Mouse (Mus musculus): ENCODE measurements around the gene 2010111I01Rik. TPM values are rescaled to one million over a fixed set of nuclear protein-coding genes. Genes with fewer than 3 reads are reported as not detected.

2010111I01Rik gene
- polyA plus RNA-seq, 2 experiments = 10.7 to 13.6 TPM

DNA sequence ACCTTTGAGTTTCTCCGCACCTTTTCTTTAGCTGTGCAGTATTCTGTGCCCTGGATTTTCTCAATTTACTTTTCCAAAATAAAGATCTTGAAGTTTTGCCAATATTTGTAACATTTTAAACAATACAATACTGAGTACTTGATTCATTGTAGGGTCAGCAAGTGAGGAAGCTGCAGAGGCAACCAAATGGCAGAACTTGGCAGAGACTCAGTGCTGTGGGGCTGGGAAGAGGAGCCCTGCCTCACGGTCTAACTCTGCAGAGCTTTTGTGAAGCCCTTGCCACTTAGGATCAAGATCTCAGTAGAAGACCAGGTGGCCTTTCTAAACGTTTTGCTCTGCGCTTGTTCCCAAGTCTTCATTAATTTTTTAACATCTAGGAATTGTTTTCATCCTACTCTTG, 124.8 kb downstream of the 2010111I01Rik start:
- no peak overlapping the region for H3K27ac ChIP-seq
- H3K27me3 ChIP-seq (ENCODE audit: control insufficient read depth, insufficient read depth, low read length) = no peaks in the 10 kb centered on the region
- H3K4me2 ChIP-seq (ENCODE audit: low read depth) = no peak overlapping the region
- no peaks in the 10 kb centered on the region for H3K36me3 ChIP-seq (replicated peaks; ENCODE audit: control insufficient read depth, insufficient read depth, low read depth)
- H3K4me1 ChIP-seq (replicated peaks; ENCODE audit: control insufficient read depth in 2 of 2, insufficient read depth in 2 of 2, low read length in 1 of 2) = peaks cover 0 to 3% of the 10 kb centered on the region in 2 experiments; a peak in 1 of 4 replicates
- 63% methylated on average over 4 of the region's 4 CpGs for WGBS (ENCODE audit: insufficient replicate concordance)
- no peak overlapping the region for H3K4me3 ChIP-seq (ENCODE audit: insufficient read depth in 1 of 2, low read depth in 2 of 2, low read length in 2 of 2)
- ATAC-seq (ENCODE audit: insufficient read depth) = no peak
- TF ChIP-seq CTCF (IDR thresholded peaks at IDR 0.05; ENCODE audit: low read depth) (no peak), EP300 (IDR thresholded peaks at IDR 0.05; ENCODE audit: low read depth) (no peak)
- H3K9ac ChIP-seq (replicated peaks) = no peak overlapping the region
- DNase-seq (ENCODE audit: low read depth in 3 of 3, low spot score in 3 of 3) = no peak
- no peaks in the 10 kb centered on the region for H3K9me3 ChIP-seq (ENCODE audit: control insufficient read depth, low read length)

GRCm38 (mm10) chr13:63091246-63091645, 126.6 kb downstream of the 2010111I01Rik start:
- Histone ChIP-seq H3K9ac (replicated peaks) (no peak overlapping the region), H3K27ac (no peak overlapping the region), H3K4me2 (ENCODE audit: low read depth) (no peak overlapping the region), H3K9me3 (ENCODE audit: control insufficient read depth, low read length) (no peaks in the 10 kb centered on the region), H3K36me3 (replicated peaks; ENCODE audit: control insufficient read depth, insufficient read depth, low read depth) (no peaks in the 10 kb centered on the region), H3K4me3 (ENCODE audit: insufficient read depth in 1 of 2, low read depth in 2 of 2, low read length in 2 of 2) (no peak overlapping the region), H3K4me1 (replicated peaks; ENCODE audit: control insufficient read depth in 2 of 2, insufficient read depth in 2 of 2, low read length in 1 of 2) (peaks cover 0 to 8% of the 10 kb centered on the region in 2 experiments; a peak in 1 of 4 replicates), H3K27me3 (ENCODE audit: control insufficient read depth, insufficient read depth, low read length) (no peaks in the 10 kb centered on the region)
- TF ChIP-seq CTCF (IDR thresholded peaks at IDR 0.05; ENCODE audit: low read depth) (no peak), EP300 (IDR thresholded peaks at IDR 0.05; ENCODE audit: low read depth) (no peak)
- no peak for DNase-seq (ENCODE audit: low read depth in 3 of 3, low spot score in 3 of 3)
- no peak for ATAC-seq (ENCODE audit: insufficient read depth)
- WGBS (ENCODE audit: insufficient replicate concordance) = 54% methylated on average over 2 of the region's 2 CpGs

DNA sequence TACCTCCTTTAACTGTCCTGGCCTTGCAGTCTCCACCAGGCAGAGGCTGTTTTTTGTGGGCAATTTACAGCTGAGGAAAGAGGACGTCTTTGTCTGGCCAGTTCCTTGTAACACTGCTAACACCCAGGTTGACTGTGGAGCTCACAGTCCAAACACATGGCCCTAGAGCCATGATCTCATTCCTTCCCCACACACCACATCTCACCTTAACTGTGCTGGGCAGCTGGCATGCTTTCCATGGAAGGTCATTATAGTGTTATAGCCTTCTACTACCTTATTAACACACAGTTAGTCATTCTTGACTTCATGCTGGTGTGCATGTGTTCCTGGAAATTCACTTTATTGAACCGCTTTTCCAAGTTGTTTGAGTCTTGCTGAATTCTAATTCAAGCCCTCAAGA, 127.6 kb downstream of the 2010111I01Rik start:
- DNase-seq (ENCODE audit: low read depth in 3 of 3, low spot score in 3 of 3) = no peak
- Histone ChIP-seq H3K36me3 (replicated peaks; ENCODE audit: control insufficient read depth, insufficient read depth, low read depth) (no peaks in the 10 kb centered on the region), H3K27me3 (ENCODE audit: control insufficient read depth, insufficient read depth, low read length) (no peaks in the 10 kb centered on the region), H3K9me3 (ENCODE audit: control insufficient read depth, low read length) (no peaks in the 10 kb centered on the region), H3K4me3 (ENCODE audit: insufficient read depth in 1 of 2, low read depth in 2 of 2, low read length in 2 of 2) (no peak overlapping the region), H3K4me1 (replicated peaks; ENCODE audit: control insufficient read depth in 2 of 2, insufficient read depth in 2 of 2, low read length in 1 of 2) (peaks cover 0 to 9% of the 10 kb centered on the region in 2 experiments; a peak in 1 of 4 replicates), H3K4me2 (ENCODE audit: low read depth) (no peak overlapping the region), H3K27ac (no peak overlapping the region), H3K9ac (replicated peaks) (no peak overlapping the region)
- no peak for ATAC-seq (ENCODE audit: insufficient read depth)
- WGBS (ENCODE audit: insufficient replicate concordance) = 52% methylated on average over 2 of the region's 2 CpGs
- TF ChIP-seq CTCF (IDR thresholded peaks at IDR 0.05; ENCODE audit: low read depth) (no peak), EP300 (IDR thresholded peaks at IDR 0.05; ENCODE audit: low read depth) (no peak)

DNA sequence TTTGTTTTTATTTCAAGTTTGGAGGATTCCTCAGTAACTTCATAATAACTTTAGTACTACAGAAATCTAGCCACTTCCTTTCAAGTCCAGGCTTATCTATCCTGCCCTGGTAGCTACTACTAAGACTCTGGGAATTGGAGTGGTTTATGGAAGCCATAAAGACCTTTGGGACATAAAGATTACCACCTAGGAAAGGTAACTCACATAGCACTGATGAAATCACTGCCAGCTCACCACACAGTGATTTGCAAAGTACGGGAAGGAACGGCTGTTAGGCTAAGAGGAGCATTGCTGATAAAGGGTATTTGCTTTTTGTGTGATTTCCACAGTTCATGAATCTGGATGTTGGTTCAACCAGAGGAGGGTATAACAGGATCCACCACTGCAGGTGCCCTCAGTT, 128.2 kb downstream of the 2010111I01Rik start:
- H3K9me3 ChIP-seq (ENCODE audit: control insufficient read depth, low read length) = no peaks in the 10 kb centered on the region
- H3K36me3 ChIP-seq (replicated peaks; ENCODE audit: control insufficient read depth, insufficient read depth, low read depth) = no peaks in the 10 kb centered on the region
- H3K9ac ChIP-seq (replicated peaks) = no peak overlapping the region
- no peak overlapping the region for H3K27ac ChIP-seq
- DNase-seq (ENCODE audit: low read depth in 3 of 3, low spot score in 3 of 3) (no peak), ATAC-seq (ENCODE audit: insufficient read depth) (no peak)
- H3K27me3 ChIP-seq (ENCODE audit: control insufficient read depth, insufficient read depth, low read length) = no peaks in the 10 kb centered on the region
- TF ChIP-seq EP300 (IDR thresholded peaks at IDR 0.05; ENCODE audit: low read depth) = no peak
- no peak for TF ChIP-seq CTCF (IDR thresholded peaks at IDR 0.05; ENCODE audit: low read depth)
- 55% methylated on average over 2 of the region's 2 CpGs for WGBS (ENCODE audit: insufficient replicate concordance)
- peaks cover 0 to 11% of the 10 kb centered on the region in 2 experiments; a peak in 2 of 4 replicates for H3K4me1 ChIP-seq (replicated peaks; ENCODE audit: control insufficient read depth in 2 of 2, insufficient read depth in 2 of 2, low read length in 1 of 2)
- no peak overlapping the region for H3K4me2 ChIP-seq (ENCODE audit: low read depth)
- no peak overlapping the region for H3K4me3 ChIP-seq (ENCODE audit: insufficient read depth in 1 of 2, low read depth in 2 of 2, low read length in 2 of 2)

GRCm38 (mm10) chr13:63093636-63094035, 128.9 kb downstream of the 2010111I01Rik start:
- ATAC-seq (ENCODE audit: insufficient read depth) = no peak
- Histone ChIP-seq H3K36me3 (replicated peaks; ENCODE audit: control insufficient read depth, insufficient read depth, low read depth) (no peaks in the 10 kb centered on the region), H3K9ac (replicated peaks) (no peak overlapping the region), H3K27me3 (ENCODE audit: control insufficient read depth, insufficient read depth, low read length) (no peaks in the 10 kb centered on the region), H3K4me3 (ENCODE audit: insufficient read depth in 1 of 2, low read depth in 2 of 2, low read length in 2 of 2) (no peak overlapping the region), H3K27ac (no peak overlapping the region), H3K4me2 (ENCODE audit: low read depth) (no peak overlapping the region), H3K9me3 (ENCODE audit: control insufficient read depth, low read length) (no peaks in the 10 kb centered on the region), H3K4me1 (replicated peaks; ENCODE audit: control insufficient read depth in 2 of 2, insufficient read depth in 2 of 2, low read length in 1 of 2) (peaks cover 0 to 11% of the 10 kb centered on the region in 2 experiments; a peak in 2 of 4 replicates)
- DNase-seq (ENCODE audit: low read depth in 3 of 3, low spot score in 3 of 3) = no peak
- TF ChIP-seq CTCF (IDR thresholded peaks at IDR 0.05; ENCODE audit: low read depth) (no peak), EP300 (IDR thresholded peaks at IDR 0.05; ENCODE audit: low read depth) (no peak)
- WGBS (ENCODE audit: insufficient replicate concordance) = 65% methylated on average over 6 of the region's 6 CpGs

Measured in liver, embryonic 14.5 days (tissue).